Mouse (Mus musculus) splenic B cell, adult 2 months (primary cell): ENCODE measurements around the gene Fam78b.
A peak's percentile ranks its signal among the peaks of the same experiment; 100 is the strongest.

ENCODE experiments used
- DNase-seq: peaks from one replicate; pipeline ENCODE4 v3.0.0-alpha.2; 2011; ENCODE audit warnings: low read depth, low spot score
- H3K27me3 ChIP-seq: 2 replicates; pipeline ENCODE4 v1.6.1; 2012; ENCODE audit warnings: mild to moderate bottlenecking, low read length, moderate library complexity, mixed read lengths; ENCODE audit not compliant: control insufficient read depth, poor library complexity, insufficient read depth, severe bottlenecking
- H3K36me3 ChIP-seq: 2 replicates; pipeline ENCODE4 v1.6.1; 2012; ENCODE audit warnings: mild to moderate bottlenecking, low read length, moderate library complexity, mixed read lengths; ENCODE audit not compliant: control insufficient read depth, poor library complexity, insufficient read depth, severe bottlenecking

The Fam78b gene

DNA sequence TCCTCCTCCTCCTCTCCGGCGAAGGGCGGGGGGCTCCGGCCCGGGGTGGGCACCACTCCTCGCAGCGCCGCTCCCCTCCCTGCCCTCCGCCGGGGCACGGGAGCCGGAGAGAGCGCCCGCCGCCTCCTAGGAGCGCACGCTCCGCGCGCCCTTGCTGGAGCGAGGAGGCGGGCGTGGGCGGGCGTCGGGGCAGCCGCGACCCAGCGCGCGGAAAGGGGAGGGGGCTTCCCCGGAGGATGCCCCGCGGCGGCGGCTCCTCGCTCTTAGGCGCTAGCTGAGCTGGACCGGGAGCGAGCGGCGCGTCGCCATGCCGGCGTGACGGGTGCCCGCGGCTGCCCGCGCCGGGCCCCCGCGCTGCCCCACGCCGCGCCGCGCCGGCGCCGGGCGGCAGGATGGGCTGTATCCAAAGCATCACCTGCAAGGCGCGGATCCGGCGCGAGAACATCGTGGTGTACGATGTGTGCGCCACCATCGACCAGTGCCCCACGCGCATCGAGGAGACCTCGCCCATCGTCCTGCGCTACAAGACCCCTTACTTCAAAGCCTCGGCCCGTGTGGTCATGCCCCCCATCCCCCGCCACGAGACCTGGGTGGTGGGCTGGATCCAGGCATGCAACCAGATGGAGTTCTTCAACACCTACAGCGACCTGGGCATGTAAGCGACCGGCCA is at the start of gene Fam78b:
Gene Fam78b, plus strand, starts transcription at position 244 of the 670 bp plus-strand sequence.
- H3K36me3 ChIP-seq: no peaks in the 10 kb centered on the region
- H3K27me3 ChIP-seq: no peaks in the 10 kb centered on the region
- DNase-seq: peak; percentile 16

DNA sequence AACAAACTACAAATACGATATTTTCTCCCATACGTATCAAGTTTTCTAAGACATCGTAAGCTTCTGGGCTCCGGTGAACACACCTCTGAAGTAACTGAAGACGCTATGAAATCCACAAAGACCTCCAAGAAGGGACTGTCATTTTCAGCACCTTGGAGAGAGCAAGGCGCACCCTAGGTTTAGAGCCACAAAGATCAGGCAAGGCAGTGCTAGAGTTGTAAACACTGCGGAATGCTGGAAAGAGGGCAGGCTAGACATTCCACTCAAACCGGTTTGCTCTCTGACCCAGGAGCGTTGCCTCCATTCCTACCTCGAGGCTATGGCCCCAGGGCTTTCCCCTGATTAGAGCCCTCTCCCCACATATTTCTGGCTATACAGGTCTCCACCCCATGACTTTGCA is 36.7 kb upstream of the Fam78b start:
- no peaks in the 10 kb centered on the region for H3K27me3 ChIP-seq
- DNase-seq: no peak

DNA sequence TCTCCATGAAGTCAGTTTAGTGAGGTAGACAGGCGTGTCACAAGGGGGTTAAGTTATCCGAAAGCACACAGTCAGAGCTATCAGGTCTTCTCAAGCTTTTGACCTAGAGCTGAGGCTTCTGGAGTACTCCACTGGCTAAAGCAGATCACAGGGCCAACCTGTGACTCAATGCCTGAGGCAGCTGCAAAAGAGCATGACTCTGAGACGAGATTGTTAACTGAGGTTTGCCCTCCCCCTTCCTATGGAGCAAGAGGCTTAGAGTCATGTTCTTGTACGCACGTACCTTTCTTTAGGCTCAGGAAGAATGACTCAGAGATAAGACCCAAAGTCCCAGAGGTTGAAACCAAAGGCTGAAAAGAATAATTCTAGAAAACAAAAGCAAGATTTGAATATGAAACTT is 32.9 kb upstream of the Fam78b start:
- no peak for DNase-seq
- Histone ChIP-seq H3K27me3 (no peaks in the 10 kb centered on the region), H3K36me3 (no peaks in the 10 kb centered on the region)

More for the DNA sequence above, 36.7 kb upstream of the Fam78b start:
- no peaks in the 10 kb centered on the region for H3K36me3 ChIP-seq

DNA sequence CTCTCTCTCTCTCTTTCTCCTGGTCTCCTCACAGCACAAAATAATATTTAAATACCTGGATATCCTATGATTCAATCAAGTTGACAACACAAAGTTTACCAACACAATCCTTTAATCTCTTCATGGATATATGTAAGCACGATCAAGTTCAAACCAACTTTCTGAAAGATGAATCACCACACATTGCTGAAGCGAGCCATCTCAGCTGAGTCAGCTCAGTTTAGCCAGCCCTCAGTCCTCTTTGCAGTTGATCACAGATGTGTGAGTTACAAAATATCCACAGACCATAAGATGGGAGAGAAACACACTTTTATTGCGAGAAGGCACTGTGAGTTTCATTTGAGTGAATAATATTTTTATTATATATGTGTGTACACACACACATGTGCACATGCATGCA is 27.5 kb upstream of the Fam78b start:
- H3K36me3 ChIP-seq: no peaks in the 10 kb centered on the region
- H3K27me3 ChIP-seq: no peaks in the 10 kb centered on the region
- DNase-seq: no peak

DNA sequence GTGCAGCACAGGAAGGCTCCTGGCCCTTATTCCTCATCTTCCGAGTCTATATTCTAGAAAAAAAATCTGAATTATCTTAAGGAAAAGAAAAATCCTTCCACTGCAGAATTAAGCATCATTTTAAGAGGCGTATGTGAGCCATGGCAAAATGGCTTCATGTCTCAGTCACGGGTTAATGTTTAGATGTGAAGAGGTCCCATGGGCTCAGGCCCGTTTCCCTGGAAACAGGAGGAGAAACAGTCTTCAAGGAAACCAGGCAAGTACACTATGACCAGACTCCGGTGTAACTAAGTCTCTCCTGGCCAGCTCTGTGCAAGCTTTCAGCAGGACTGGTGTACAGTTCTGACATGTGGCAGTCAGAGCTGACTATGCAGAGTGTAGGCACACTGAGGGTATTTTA is 22.6 kb upstream of the Fam78b start:
- DNase-seq: no peak
- Histone ChIP-seq H3K36me3 (no peaks in the 10 kb centered on the region), H3K27me3 (no peaks in the 10 kb centered on the region)

DNA sequence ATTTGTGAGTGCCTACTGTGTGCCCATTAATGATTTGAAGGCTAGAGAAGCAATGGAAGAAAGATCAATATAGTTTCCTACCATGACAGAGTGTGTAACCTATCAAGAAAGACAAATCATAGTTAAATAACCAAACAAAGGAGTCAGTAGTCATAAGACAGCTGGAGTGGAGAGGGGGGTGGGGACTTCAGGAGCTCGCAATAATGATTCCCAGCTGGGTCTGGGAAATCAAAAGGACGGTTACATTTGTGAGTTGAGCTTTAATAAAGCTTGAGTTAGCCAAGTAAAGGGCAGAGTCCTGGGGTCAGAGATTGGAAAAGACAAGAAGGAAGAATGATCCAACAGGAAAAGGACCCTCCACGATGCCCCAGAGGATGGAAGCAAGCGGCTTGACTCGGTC is 7.0 kb upstream of the Fam78b start:
- Histone ChIP-seq H3K27me3 (no peaks in the 10 kb centered on the region), H3K36me3 (no peaks in the 10 kb centered on the region)
- DNase-seq: no peak

DNA sequence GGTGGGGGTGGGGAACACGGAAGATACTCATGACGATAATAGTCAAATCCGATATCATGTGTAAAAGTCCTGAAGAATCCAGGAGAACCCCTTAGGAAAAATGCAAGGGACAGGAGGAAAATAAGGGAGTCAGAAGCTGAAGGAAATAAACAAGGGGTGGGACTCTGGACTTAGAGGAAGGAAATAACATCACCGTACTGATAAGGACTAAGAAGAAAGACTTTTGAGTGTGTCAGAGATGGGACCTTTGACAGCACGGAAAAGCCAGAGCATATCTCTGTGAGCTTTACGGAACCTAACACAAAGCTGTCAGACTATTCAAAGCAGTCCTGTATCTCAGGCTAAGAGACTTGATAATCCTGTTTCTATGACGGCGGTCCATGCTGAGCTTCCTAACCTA is 5.0 kb upstream of the Fam78b start:
- no peak for DNase-seq
- Histone ChIP-seq H3K36me3 (no peaks in the 10 kb centered on the region), H3K27me3 (no peaks in the 10 kb centered on the region)

DNA sequence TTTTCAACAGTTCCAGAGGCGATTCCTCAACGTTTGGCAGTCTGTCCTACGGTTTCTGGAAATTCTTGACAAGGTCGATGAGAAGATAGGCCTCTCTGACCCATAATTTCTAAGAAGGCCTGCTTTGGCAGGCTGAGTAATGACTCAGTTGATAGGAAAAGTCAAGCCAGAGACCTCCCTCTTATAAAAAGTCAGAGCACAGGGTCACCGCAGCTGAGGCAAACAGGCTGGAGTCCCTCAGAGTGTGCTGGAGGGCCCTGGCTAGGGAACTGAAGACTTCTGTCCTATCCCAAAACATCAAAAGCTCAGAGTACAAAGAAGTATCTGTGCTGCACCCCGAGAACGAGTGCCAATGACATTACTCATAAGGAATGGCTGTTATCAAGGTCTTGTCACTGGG is 4.4 kb upstream of the Fam78b start:
- H3K27me3 ChIP-seq: no peaks in the 10 kb centered on the region
- H3K36me3 ChIP-seq: no peaks in the 10 kb centered on the region
- DNase-seq: no peak

DNA sequence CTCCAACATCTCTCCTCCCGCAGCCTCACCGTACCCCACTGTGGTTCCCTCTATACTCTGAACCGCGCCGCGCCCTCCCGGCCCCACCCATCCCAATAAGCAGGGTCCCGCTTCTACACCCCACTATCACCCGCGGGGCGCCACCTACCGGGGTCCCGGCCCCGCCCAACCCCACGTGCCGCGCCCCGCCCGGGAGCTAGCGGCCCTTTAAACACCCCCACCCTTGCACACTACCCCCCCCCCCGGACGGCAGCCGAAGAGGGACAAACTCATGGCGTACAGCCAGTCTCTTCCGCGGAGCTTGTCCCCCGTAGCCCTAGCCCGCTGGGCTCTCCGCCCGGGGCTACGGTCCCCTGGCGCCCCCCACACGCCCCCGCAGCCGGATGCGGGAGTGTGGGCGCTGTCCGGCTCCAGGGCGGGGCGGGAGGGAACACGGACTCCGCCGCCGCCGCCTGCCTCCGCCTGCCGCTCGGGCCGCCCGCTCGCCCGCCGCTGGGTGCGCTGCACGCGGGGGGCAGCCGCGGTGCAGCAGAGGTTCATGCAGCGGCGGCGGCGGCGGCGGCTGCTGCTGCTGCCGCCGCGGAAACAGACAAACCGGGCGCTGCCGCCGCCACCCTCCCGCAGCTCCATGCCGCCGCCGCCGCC is 566 bp upstream of the Fam78b start:
- Histone ChIP-seq H3K27me3 (no peaks in the 10 kb centered on the region), H3K36me3 (no peaks in the 10 kb centered on the region)
- DNase-seq: peak; percentile 69

DNA sequence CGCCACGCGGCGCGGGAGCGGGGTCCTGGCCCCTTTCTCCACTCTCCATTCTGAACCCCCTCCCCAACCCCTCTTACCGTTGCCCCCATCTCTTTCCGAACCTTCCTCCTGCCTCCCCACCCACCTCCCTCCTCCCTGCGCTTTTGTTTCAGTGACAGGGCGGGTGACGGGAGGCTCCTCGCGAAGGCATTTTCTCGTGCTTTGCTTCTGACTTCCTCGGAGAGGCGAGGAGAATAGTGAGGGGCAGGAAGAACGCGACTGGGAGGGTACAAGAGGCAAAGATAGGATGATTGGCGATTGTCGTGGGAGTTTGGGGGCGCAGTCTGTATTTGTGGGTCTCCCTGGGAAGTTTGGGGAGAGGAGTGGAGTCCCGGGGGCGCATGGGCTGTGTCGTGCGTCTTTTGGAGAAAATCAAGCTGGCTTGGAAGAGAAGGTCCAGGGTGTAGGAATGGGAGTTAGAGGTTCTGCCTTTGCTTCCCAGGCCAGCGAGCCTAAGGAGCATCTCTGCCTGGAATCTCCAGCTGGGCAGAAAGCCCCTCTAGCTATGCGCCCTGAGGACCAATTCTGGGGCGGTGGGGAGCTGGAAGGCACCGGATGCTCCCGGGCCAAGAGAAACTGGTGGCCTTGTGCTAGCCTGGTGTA is 748 bp downstream of the Fam78b start:
- H3K27me3 ChIP-seq: no peaks in the 10 kb centered on the region
- no peaks in the 10 kb centered on the region for H3K36me3 ChIP-seq
- DNase-seq: peak; percentile 3

DNA sequence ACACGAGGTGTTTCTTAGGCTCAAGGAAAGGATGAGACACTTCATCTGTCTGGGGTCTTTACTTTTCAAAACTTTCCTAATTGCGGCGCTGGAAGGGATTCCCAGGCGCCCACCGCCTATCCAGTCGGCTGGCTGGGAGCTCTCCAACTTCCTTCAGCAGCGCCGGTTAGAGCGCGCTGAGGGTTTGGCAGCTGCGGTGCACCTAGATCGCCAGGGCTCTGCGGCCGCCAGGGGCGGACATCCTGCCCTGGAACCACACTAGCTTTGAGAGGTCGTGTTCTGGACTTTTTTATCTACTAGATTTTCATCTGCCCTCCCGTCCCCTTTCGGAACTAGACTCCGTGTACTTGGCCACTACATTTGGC is 1.3 kb downstream of the Fam78b start:
- H3K27me3 ChIP-seq: no peaks in the 10 kb centered on the region
- DNase-seq: peak; percentile 20
- no peaks in the 10 kb centered on the region for H3K36me3 ChIP-seq

DNA sequence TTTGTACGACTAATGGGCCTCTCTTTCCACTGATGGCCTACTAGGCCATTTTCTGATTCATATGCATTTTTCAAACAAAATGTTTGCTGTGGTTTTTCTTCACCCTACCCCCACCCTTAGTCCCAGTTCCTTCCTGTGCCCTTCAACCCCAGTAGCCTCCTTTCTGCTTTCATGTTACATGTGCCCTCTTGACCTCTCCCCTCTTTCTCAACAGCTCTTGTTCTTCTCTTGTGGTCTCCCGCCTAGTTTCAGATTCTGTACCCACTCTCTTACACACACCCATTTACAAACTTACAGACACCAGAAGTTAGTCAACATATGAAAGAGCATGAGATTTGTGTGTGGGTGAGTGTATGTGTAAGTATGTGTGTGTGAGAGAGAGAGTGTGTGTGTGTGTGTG is 3.4 kb downstream of the Fam78b start:
- Histone ChIP-seq H3K36me3 (no peaks in the 10 kb centered on the region), H3K27me3 (no peaks in the 10 kb centered on the region)
- no peak for DNase-seq

DNA sequence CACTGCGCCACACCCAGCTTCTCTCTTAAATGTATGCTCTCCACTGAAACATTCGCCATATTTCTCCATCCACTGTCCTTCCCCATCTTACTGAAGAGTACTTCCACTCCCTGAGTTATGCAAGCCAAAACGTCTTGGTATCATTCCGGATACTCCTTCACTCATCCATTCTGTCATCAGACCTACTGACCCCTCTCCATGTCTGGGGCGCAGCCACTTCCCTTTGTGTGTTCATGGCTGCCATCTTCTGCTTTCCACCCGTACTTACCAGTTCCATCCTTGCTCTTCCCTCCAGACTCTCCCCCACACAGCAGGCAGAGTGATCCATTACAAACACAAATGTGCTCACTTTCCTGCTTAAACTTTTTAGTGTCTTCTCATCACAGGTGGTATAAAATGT is 6.1 kb downstream of the Fam78b start:
- no peaks in the 10 kb centered on the region for H3K36me3 ChIP-seq
- DNase-seq: no peak
- no peaks in the 10 kb centered on the region for H3K27me3 ChIP-seq

DNA sequence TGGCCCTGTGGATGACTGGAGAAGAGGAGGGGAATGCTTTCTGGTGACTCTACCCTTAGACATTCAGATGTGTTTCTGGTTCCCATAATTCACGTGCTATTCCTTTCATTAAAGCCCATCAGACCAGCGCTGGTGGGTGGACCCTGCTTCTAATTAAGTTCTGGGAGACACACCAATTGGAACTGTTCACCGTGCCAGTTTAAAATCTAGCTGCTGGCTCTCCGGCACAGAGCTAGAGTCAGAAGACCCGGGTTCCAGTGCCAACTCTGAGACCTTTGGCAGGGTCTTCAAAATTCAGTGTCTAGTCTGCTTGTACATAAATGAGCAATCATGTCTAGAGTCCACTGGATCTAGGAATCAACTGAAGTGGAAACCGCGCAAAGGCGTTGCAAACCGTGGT is 9.0 kb downstream of the Fam78b start:
- no peaks in the 10 kb centered on the region for H3K27me3 ChIP-seq
- no peak for DNase-seq
- H3K36me3 ChIP-seq: no peaks in the 10 kb centered on the region

DNA sequence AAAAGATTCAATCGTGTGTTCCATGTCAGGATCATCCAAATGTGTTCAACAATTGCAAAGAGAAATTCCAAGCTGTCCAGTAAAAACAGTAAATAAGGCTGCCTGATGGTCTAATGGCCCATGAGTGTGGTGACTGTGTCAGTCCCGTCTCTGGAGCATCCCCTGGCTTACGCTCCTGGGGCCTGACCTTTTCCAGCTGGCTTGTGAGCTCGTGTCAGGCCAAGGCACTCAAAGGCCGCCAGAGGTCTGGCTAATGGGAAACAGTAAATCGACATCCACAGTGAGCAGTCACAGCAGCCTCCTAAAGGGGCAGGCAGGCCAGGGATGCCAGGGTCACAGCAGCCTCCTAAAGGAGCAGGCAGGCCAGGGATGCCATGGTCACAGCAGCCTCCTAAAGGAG is 10.1 kb downstream of the Fam78b start:
- no peak for DNase-seq
- no peaks in the 10 kb centered on the region for H3K27me3 ChIP-seq
- H3K36me3 ChIP-seq: no peaks in the 10 kb centered on the region
